In genomic region chr2:22895282-22896273, GRCm38 (mm10) we compare ENCODE assay signal across 1 mouse cellular context.
TF ChIP-seq lines count a peak whose summit lies in the region.

Gene Pdss1, plus strand, starts transcription at chr2:22895522.

TF ChIP-seq in MEL, 35 proteins besides CTCF, POLR2A, EP300 and RAD21 (continued from another document):
- TF ChIP-seq ZC3H11A (IDR thresholded peaks at IDR 0.05; ENCODE audit: low read depth, low read length) (no peak), ELF1 (IDR thresholded peaks at IDR 0.05; ENCODE audit: low read depth, low read length) (peak; percentile 82), NRF1 (IDR thresholded peaks at IDR 0.05; ENCODE audit: insufficient read depth, low read depth, low read length, poor library complexity, severe bottlenecking) (no peak), TAL1 (IDR thresholded peaks at IDR 0.05; ENCODE audit: low read length) (no peak), MAZ (IDR thresholded peaks at IDR 0.05; ENCODE audit: low read depth, low read length) (no peak)
